Mouse (Mus musculus) megakaryocyte, adult 5-6 weeks (primary cell): ENCODE measurements at regions not wholly inside any gene's neighbourhood (a gene's known extent, or its start where the extent isn't known, plus 50 kb on each side); places are given as distances from the start of the nearest gene placed in this dataset.

ENCODE experiments used
- ATAC-seq: 2 replicates; pipeline ENCODE4 v1.8.0; 2016; ENCODE audit warnings: mild to moderate bottlenecking, inconsistent platforms; ENCODE audit not compliant: poor library complexity, severe bottlenecking

- no peak for ATAC-seq
Measured at GRCm38 (mm10) chr13:101513354-101513753, 254.7 kb downstream of the Pik3r1 start.

- peak; percentile 75 for ATAC-seq
Measured at GRCm38 (mm10) chr13:101509946-101510345, 258.1 kb downstream of the Pik3r1 start.

DNA sequence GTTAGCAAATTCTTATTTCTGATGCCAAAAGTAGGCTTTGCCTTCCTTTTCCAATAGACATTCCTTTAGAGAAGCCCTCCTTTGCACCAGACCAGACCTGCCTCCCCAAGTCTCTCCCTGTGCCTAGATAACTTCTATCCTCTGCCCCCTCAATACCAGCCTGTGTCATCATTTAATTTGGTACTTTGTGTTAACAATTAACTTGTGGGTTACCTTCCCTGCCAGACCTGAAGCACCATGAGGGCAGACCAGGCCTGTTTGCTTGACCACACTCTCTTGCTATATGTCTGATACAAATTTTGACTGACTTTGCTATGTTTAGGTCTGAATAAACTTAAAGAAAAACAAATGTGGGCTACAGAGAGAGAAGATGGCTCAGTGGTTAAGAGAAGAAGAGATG lies 259.7 kb downstream of the Pik3r1 start:
- ATAC-seq, result no peak

DNA sequence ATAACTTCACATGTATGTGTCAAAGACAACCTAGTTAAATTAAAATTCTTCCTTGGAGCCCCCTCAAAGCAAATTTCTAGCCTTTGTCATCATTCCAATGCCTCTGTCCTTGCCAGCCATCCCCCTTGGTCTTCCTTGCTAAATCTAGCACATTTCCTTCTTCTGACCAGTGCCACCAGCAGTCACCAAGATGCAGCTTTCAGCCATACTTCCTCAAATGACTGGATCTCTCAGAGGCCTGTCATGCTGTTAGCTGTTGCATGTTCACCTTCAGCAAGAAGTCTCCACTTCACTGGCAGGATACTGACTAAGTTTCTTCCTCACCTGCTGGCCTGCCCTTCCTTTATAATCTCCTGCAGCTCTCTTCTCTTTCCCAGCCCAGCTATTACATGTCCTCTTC lies 261.3 kb downstream of the Pik3r1 start:
- peak; percentile 43 for ATAC-seq

DNA sequence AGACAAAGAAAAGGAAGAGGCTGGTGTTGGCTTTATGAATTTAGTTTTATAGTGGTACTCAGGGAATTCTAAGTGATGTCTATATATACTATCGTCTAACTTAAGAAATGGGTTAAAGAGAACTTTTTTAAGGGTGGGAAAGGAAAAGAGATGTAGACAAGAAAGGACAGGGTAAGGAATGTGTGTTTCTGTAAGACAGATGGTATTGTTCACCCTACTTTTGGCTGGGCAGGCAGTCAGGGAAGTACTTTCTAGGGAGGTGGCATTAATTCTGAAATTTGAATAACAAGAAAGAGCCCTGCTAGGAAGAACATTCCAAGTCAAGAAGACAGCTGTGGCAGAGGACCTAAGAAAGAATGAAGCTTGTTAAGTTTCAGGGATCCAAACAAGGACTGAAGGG lies 263.0 kb downstream of the Pik3r1 start:
- no peak for ATAC-seq

GRCm38 (mm10) chr13:101504241-101504640 lies 263.8 kb downstream of the Pik3r1 start:
- no peak for ATAC-seq

- no peak for ATAC-seq
Measured at GRCm38 (mm10) chr13:101501845-101502284, 266.2 kb downstream of the Pik3r1 start.

DNA sequence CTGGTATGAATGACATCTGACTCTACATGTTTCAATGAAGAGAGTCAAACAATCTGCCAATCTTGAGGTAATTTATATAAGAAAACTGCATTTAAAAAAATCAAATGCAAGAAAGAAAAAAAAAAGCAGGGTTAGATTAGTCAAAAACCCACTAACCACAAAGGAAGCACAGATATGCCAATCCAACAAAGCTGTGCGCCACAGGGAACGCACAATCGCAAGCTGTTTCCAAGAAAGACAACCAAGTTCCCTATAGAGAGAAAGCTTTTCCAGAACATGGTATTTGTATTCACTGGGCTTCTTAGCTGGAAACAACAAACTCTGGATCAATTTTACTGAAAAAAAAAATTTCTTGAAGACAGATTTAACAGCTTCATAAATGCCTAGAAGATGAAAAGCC lies 267.0 kb downstream of the Pik3r1 start:
- no peak for ATAC-seq

GRCm38 (mm10) chr13:101491835-101492234 lies 276.2 kb downstream of the Pik3r1 start:
- no peak for ATAC-seq

GRCm38 (mm10) chr13:101490961-101491360 lies 277.1 kb downstream of the Pik3r1 start:
- no peak for ATAC-seq

- ATAC-seq, result no peak
Measured at GRCm38 (mm10) chr13:101487621-101488020, 280.4 kb downstream of the Pik3r1 start.

- no peak for ATAC-seq
Measured at GRCm38 (mm10) chr13:101485823-101486222, 282.2 kb downstream of the Pik3r1 start.

DNA sequence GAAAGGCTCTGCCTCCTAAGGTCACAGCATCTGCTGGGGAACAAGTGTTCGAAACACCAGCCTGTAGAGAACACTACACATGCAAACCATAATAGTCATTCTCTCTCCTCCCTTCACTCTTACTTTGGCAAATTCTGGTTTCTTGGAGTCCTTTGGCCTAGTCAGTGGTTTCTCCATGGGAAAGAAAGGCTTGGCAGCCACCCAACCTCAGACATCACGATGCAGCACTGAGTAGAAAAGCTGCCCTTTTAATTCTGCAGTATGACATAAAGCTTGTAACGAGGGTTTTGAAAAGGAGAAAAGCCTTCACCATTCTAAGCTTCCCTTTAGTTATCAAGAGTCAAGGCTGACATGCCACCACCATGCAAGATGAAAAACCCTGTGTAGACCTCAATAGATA lies 284.2 kb downstream of the Pik3r1 start:
- ATAC-seq, result no peak

GRCm38 (mm10) chr13:101481551-101482184 lies 286.3 kb downstream of the Pik3r1 start:
- no peak for ATAC-seq

- no peak for ATAC-seq
Measured at GRCm38 (mm10) chr13:101479297-101479652, 288.7 kb downstream of the Pik3r1 start.

GRCm38 (mm10) chr13:101478608-101479296 lies 289.3 kb downstream of the Pik3r1 start:
- no peak for ATAC-seq

- no peak for ATAC-seq
Measured at GRCm38 (mm10) chr13:101473349-101473748, 294.7 kb downstream of the Pik3r1 start.

- ATAC-seq, result no peak
Measured at GRCm38 (mm10) chr13:101470560-101471247, 297.3 kb downstream of the Pik3r1 start.

DNA sequence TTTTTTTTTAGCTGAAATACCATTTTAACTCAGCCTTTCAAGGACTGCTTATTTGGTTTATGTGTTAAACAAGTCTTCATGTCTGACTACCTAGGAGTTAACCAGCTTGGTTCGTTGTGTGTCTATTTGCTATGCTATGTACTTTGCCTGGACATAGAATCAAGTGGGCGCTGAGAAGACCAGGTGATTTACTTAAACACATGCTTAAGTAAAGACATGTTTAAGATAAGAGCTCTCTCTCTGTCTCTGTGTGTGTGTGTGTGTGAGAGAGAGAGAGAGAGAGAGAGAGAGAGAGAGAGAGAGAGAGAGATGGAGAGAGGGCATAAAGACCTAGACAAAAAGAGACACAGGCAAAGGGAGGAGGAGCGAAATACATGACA lies 302.3 kb downstream of the Pik3r1 start:
- ATAC-seq, result no peak

DNA sequence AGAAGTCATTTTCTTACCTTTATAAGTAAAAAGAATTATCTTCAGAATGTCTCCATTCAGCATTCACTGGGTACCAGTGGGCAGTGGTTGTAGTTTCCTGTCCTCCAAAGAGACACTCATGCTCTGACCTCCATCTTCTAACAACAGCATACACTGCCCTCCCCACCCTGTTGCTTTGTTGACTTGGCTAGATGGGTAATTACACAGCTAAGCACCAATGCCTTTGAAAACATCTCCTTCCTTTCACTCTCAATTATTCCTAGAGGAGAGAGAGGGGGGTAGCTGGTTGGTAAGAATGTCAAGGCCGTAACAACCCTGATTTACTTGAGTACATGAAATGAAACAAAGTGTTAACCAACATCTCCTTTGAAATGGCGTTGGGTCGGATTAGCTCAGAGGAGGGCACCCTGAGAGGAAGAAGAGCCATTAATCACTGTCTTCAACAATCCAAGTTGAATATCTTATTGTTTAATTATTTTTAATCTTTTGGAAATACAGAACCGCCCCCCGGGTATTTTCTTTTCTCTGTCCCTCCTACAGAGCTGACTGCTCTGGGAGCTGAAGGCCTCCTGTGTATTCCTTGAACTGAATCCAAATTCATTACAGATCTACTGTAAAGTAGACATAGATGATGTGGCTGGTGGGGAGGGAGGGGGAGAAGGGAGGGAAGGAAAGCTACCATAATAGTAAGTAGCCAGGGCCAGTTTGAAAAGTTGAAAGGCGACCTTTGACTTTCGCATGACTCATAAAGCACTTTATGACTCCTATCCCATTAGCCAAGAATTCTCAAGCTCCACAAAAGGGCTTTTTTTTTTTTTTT lies 302.9 kb downstream of the Pik3r1 start:
- no peak for ATAC-seq

DNA sequence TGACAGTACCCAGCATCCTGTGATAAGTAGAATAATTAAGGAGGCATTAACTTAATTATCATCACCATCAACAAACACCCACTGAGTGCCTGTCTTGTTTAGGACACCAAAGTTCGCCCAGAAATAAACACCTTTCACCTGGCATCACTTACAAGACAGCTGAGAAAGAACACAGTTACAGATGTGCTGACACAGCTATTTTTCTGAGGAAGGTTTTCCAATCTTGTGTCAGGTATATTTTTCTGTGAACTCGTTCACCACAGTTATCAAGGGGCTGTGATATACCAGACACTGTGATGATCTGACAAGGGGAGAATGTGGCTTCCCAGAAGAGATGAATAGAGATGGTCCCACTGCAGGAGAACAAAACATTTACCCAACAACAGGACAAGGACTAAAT lies 311.1 kb downstream of the Pik3r1 start:
- ATAC-seq, result no peak
